Mouse (Mus musculus) cerebellum, adult 2 months (tissue): Measurements from ENCODE around the gene Jund. TPM values are rescaled to one million over a fixed set of nuclear protein-coding genes. Genes with fewer than 3 reads are reported as not detected.

ENCODE experiments used
- DNase-seq, 2 experiments: peaks; one replicate each; pipeline ENCODE4 v3.0.0; 2021
- H3K27ac ChIP-seq: fragments of 200-500 bp; 2 replicates; pipeline ENCODE4 v1.5.1; 2012; ENCODE audit warnings: low read length, control low read depth, inconsistent platforms; ENCODE audit not compliant: insufficient read depth
- H3K27me3 ChIP-seq: fragments of 200-500 bp; 2 replicates; pipeline ENCODE4 v1.6.1; 2012; ENCODE audit warnings: inconsistent platforms, mild to moderate bottlenecking, low read length, moderate library complexity; ENCODE audit not compliant: control insufficient read depth, insufficient read depth
- H3K4me1 ChIP-seq: fragments of 200-500 bp; 2 replicates; pipeline ENCODE4 v1.6.1; 2011; ENCODE audit warnings: low read length; ENCODE audit not compliant: control insufficient read depth, insufficient read depth
- H3K4me3 ChIP-seq: fragments of 200-500 bp; replicated peaks from 2 replicates; pipeline ENCODE3; 2011; ENCODE audit warnings: mild to moderate bottlenecking, low read depth, low read length, control low read depth; ENCODE audit not compliant: insufficient read depth
- CTCF ChIP-seq: fragments of 200-500 bp; IDR thresholded peaks from 2 replicates; pipeline ENCODE4 v1.5.1; 2011; ENCODE audit warnings: low read depth, mild to moderate bottlenecking, control low read depth, low read length, moderate library complexity, borderline replicate concordance; ENCODE audit not compliant: insufficient read depth
- POLR2A ChIP-seq: fragments of 200-500 bp; IDR thresholded peaks from 2 replicates; pipeline ENCODE4 v1.6.1; 2011; ENCODE audit warnings: low read length, control low read depth, borderline replicate concordance; ENCODE audit not compliant: insufficient read depth
- WGBS: fragments of 180-500 bp; shearing (Covaris S2); methylation state at CpG from one replicate; pipeline ENCODE4 v1.1.7; 2018; 5-methylcytosine and 5-hydroxymethylcytosine counted together
- polyA plus RNA-seq: library from polyadenylated mRNA; depleted of rRNA; stranded (reverse); fragments of >200 nt; gene quantifications from 2 replicates; pipeline ENCODE4 v1.2.3, GENCODE M21; 2012

Jund gene
- polyA plus RNA-seq, 1 experiment, result 252 TPM

GRCm38 (mm10) chr8:70678679-70679078 is 20.1 kb upstream of the Jund start:
- H3K4me1 ChIP-seq, result peaks cover 14% of the 10 kb centered on the region
- DNase-seq, result no peak
- no peaks in the 10 kb centered on the region for H3K27me3 ChIP-seq
- TF ChIP-seq CTCF (no peak), POLR2A (no peak)
- H3K27ac ChIP-seq, result no peak overlapping the region
- H3K4me3 ChIP-seq, result no peak overlapping the region

GRCm38 (mm10) chr8:70679404-70679803 is 19.3 kb upstream of the Jund start:
- no peak for DNase-seq
- WGBS, result 93% methylated on average over 4 of the region's 4 CpGs
- H3K4me3 ChIP-seq, result no peak overlapping the region

GRCm38 (mm10) chr8:70680039-70680438 is 18.7 kb upstream of the Jund start:
- H3K27me3 ChIP-seq, result no peaks in the 10 kb centered on the region
- TF ChIP-seq POLR2A (no peak), CTCF (no peak)
- DNase-seq, result no peak
- no peak overlapping the region for H3K4me3 ChIP-seq
- WGBS, result 21% methylated on average over 3 of the region's 3 CpGs
- H3K4me1 ChIP-seq, result peaks cover 10% of the 10 kb centered on the region; the same call in 1 of the 2 replicates
- H3K27ac ChIP-seq, result no peak overlapping the region

More at GRCm38 (mm10) chr8:70679404-70679803, 19.3 kb upstream of the Jund start:
- Histone ChIP-seq H3K4me1 (peaks cover 14% of the 10 kb centered on the region), H3K27ac (no peak overlapping the region), H3K27me3 (no peaks in the 10 kb centered on the region)
- TF ChIP-seq POLR2A, result no peak

- WGBS, result 92% methylated on average over 3 of the region's 3 CpGs
- H3K4me3 ChIP-seq, result no peak overlapping the region
- no peak overlapping the region for H3K27ac ChIP-seq
- no peak for DNase-seq
- no peak for TF ChIP-seq POLR2A
- no peak for TF ChIP-seq CTCF
- H3K27me3 ChIP-seq, result no peaks in the 10 kb centered on the region
- H3K4me1 ChIP-seq, result peaks cover 10% of the 10 kb centered on the region; the same call in 1 of the 2 replicates
Measured at GRCm38 (mm10) chr8:70681410-70681809, 17.3 kb upstream of the Jund start.

GRCm38 (mm10) chr8:70682193-70682592 is 16.6 kb upstream of the Jund start:
- Histone ChIP-seq H3K27ac (no peak overlapping the region), H3K4me1 (peaks cover 10% of the 10 kb centered on the region; the same call in 1 of the 2 replicates), H3K4me3 (no peak overlapping the region), H3K27me3 (no peaks in the 10 kb centered on the region)
- 13% methylated on average over 19 of the region's 19 CpGs for WGBS
- peak in 1 of 2 experiments; percentile 39 for DNase-seq
- no peak for TF ChIP-seq CTCF
- no peak for TF ChIP-seq POLR2A

- Histone ChIP-seq H3K27me3 (no peaks in the 10 kb centered on the region), H3K27ac (no peak overlapping the region), H3K4me3 (no peak overlapping the region), H3K4me1 (peaks cover 15% of the 10 kb centered on the region)
- TF ChIP-seq POLR2A (no peak), CTCF (no peak)
- 58% methylated on average over 3 of the region's 3 CpGs for WGBS
- no peak for DNase-seq
Measured at GRCm38 (mm10) chr8:70682692-70683091, 16.1 kb upstream of the Jund start.

GRCm38 (mm10) chr8:70684291-70684690 is 14.5 kb upstream of the Jund start:
- Histone ChIP-seq H3K27ac (no peak overlapping the region), H3K4me1 (peaks cover 16% of the 10 kb centered on the region), H3K27me3 (no peaks in the 10 kb centered on the region), H3K4me3 (no peak overlapping the region)
- 32% methylated on average over 7 of the region's 7 CpGs for WGBS
- DNase-seq, result no peak
- TF ChIP-seq CTCF, result no peak

GRCm38 (mm10) chr8:70687576-70687975 is 11.2 kb upstream of the Jund start:
- WGBS, result 21% methylated on average over 8 of the region's 8 CpGs
- no peak overlapping the region for H3K4me3 ChIP-seq
- no peak overlapping the region for H3K27ac ChIP-seq
- TF ChIP-seq POLR2A (no peak), CTCF (no peak)
- DNase-seq, result no peak
- no peaks in the 10 kb centered on the region for H3K27me3 ChIP-seq
- H3K4me1 ChIP-seq, result peaks cover 15% of the 10 kb centered on the region

GRCm38 (mm10) chr8:70688136-70688535 is 10.6 kb upstream of the Jund start:
- DNase-seq, result no peak
- H3K27me3 ChIP-seq, result no peaks in the 10 kb centered on the region
- H3K27ac ChIP-seq, result no peak overlapping the region
- TF ChIP-seq POLR2A (no peak), CTCF (no peak)
- peaks cover 15% of the 10 kb centered on the region for H3K4me1 ChIP-seq
- H3K4me3 ChIP-seq, result no peak overlapping the region
- WGBS, result 78% methylated on average over 3 of the region's 3 CpGs
